Mouse (Mus musculus) C2C12 (cell line): ENCODE measurements around the gene Ccdc50. TPM values are rescaled to one million over a fixed set of nuclear protein-coding genes. Genes with fewer than 3 reads are reported as not detected.

Source experiments
- H3K27me3 ChIP-seq: one replicate; pipeline ENCODE4 v1.6.1; 2011; ENCODE audit not compliant: control insufficient read depth, insufficient read depth, insufficient read length
- H3K36me3 ChIP-seq: one replicate; pipeline ENCODE4 v1.6.1; 2011; ENCODE audit not compliant: control insufficient read depth, insufficient read depth
- H3K4me3 ChIP-seq: one replicate; pipeline ENCODE4 v1.5.1; 2011; ENCODE audit warnings: mild to moderate bottlenecking, control low read depth; ENCODE audit not compliant: poor library complexity, insufficient read depth, severe bottlenecking
- H3K79me2 ChIP-seq: one replicate; pipeline ENCODE4 v1.6.1; 2011; ENCODE audit not compliant: control insufficient read depth, insufficient read depth
- H3K79me3 ChIP-seq: one replicate; pipeline ENCODE4 v1.6.1; 2011; ENCODE audit warnings: low read depth, control low read depth
- H3ac ChIP-seq: one replicate; pipeline ENCODE3; 2011; ENCODE audit warnings: low read depth; ENCODE audit not compliant: control insufficient read depth, insufficient read length
- CEBPB ChIP-seq: IDR thresholded peaks from one replicate; pipeline ENCODE4 v1.6.1; 2011; ENCODE audit warnings: low read depth, mild to moderate bottlenecking, control low read depth, moderate library complexity
- CTCF ChIP-seq: IDR thresholded peaks from one replicate; pipeline ENCODE4 v1.5.1; 2011; ENCODE audit not compliant: control insufficient read depth, insufficient read depth, insufficient read length
- FOSL1 ChIP-seq: IDR thresholded peaks from one replicate; pipeline ENCODE4 v1.8.0; 2011; ENCODE audit warnings: mild to moderate bottlenecking, low read length; ENCODE audit not compliant: poor library complexity, insufficient read depth, severe bottlenecking
- MAX ChIP-seq: IDR thresholded peaks from one replicate; pipeline ENCODE4 v1.6.1; 2011; ENCODE audit warnings: mild to moderate bottlenecking, control low read depth
- MYOD1 ChIP-seq: IDR thresholded peaks from one replicate; pipeline ENCODE4 v1.6.1; 2011; ENCODE audit warnings: low read depth; ENCODE audit not compliant: control insufficient read depth, insufficient read length
- MYOG ChIP-seq: IDR thresholded peaks from one replicate; pipeline ENCODE4 v1.6.1; 2011; ENCODE audit not compliant: control insufficient read depth, insufficient read length; ENCODE audit errors: extremely low read depth
- USF1 ChIP-seq: IDR thresholded peaks from one replicate; pipeline ENCODE4 v1.6.1; 2011; ENCODE audit warnings: low read depth, mild to moderate bottlenecking, control low read depth, moderate library complexity
- polyA plus RNA-seq: library from polyadenylated mRNA; unstranded; fragments of >200 nt; fragmentation: generic; extraction: Trizol; gene quantifications from one replicate; pipeline ENCODE4 v1.2.1, GENCODE M21; 2012; ENCODE audit warnings: missing spikeins

The Ccdc50 gene
- polyA plus RNA-seq, 1 experiment = 9.9 TPM

DNA sequence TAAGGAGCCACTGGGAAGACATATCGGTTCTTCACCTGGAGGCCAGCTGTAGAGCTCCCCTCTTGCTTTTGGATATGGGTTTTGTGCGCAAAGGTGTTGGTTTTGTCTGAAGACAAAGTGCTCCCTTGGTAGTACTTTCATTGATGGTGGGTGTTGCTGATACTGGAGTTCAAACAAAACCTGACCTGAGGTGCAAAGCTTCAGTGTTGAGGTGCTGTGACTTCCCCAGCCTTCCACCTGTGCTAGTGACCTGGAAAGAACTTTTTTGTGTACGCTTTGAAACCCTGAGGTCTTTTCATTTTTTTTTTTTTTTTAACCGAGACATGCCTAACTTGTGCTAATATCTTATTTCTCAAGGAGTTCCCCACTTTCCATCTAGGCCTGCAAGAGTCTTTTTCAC is 1.6 kb downstream of the Ccdc50 start:
- H3K79me3 ChIP-seq = peaks cover 40% of the 10 kb centered on the region
- H3K79me2 ChIP-seq = peaks cover 62% of the 10 kb centered on the region
- H3K4me3 ChIP-seq = no peak overlapping the region
- no peaks in the 10 kb centered on the region for H3K27me3 ChIP-seq
- no peaks in the 10 kb centered on the region for H3K36me3 ChIP-seq
- TF ChIP-seq MYOD1 = no peak
- TF ChIP-seq MYOG = no peak
- no peak for TF ChIP-seq FOSL1
- no peak for TF ChIP-seq USF1
- no peak for TF ChIP-seq CEBPB
- no peak for TF ChIP-seq CTCF
- H3ac ChIP-seq = no peak overlapping the region

DNA sequence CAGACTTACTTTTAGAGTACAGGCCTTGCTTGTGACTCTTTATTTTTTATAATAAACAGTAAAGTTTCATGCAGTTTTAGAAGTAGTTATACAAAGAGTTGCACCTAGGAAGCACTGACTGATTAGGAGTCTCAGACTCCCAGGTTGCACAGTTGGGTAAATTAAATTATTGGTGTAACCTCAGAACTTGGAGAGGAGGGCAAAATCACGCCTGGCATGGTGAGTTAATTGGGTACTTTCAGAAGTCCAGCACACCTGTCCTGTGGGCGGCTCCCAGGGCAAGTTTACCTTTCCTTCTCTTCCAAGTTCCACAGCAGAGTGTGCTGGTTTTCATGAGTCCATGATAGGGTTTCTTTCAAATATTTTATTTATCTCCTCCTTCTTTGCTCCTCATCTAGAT is 3.2 kb downstream of the Ccdc50 start:
- no peak for TF ChIP-seq CTCF
- no peak for TF ChIP-seq MYOG
- no peak for TF ChIP-seq MYOD1
- TF ChIP-seq CEBPB = no peak
- Histone ChIP-seq H3K27me3 (no peaks in the 10 kb centered on the region), H3K4me3 (no peak overlapping the region), H3K79me3 (peaks cover 54% of the 10 kb centered on the region), H3K79me2 (peaks cover 78% of the 10 kb centered on the region), H3K36me3 (no peaks in the 10 kb centered on the region), H3ac (no peak overlapping the region)

DNA sequence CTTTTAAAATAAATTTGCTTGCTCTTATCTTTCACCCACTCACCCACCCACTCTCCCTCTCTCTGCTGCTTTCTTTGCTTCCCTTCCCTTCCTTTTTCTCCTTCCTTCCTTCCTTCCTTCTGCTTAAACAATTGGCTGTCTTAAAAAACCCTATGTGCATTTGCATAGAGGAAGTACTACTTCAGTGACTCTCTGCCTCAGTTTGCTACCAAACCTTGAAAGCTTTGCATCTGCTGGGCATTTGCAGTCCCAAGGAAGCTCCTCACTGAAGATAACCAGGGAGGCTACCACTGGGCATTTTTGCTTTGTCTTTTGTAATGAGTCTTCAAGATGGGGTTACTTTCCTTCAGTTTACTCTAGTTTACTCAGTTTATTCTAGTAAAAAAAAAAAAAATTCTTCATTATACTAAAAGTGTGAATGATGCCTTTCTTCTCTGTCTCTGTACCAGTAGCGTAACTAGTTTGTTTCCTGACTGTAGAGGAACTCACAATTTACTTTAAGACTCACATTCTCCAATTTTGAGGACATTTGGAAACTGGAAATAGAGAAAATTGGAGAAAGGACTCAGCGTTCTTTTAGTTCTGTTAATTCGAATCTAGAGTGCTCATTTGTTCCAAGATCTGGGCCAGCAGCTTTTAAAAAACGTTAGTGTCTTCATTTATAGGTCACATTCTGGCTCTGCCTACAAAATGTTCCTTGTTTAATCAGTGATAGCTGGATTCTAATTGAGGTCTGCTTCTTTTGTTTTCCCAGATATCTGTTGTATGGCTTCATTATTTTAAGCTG is 6.8 kb downstream of the Ccdc50 start:
- H3K27me3 ChIP-seq = no peaks in the 10 kb centered on the region
- H3K79me2 ChIP-seq = peaks cover 98% of the 10 kb centered on the region
- no peak overlapping the region for H3K4me3 ChIP-seq
- peaks cover 68% of the 10 kb centered on the region for H3K79me3 ChIP-seq
- no peak overlapping the region for H3ac ChIP-seq
- TF ChIP-seq MYOG = no peak
- TF ChIP-seq CEBPB = no peak
- TF ChIP-seq MYOD1 = no peak
- no peak for TF ChIP-seq USF1
- no peak for TF ChIP-seq CTCF
- TF ChIP-seq FOSL1 = no peak
- no peak for TF ChIP-seq MAX
- H3K36me3 ChIP-seq = peaks cover 4% of the 10 kb centered on the region

DNA sequence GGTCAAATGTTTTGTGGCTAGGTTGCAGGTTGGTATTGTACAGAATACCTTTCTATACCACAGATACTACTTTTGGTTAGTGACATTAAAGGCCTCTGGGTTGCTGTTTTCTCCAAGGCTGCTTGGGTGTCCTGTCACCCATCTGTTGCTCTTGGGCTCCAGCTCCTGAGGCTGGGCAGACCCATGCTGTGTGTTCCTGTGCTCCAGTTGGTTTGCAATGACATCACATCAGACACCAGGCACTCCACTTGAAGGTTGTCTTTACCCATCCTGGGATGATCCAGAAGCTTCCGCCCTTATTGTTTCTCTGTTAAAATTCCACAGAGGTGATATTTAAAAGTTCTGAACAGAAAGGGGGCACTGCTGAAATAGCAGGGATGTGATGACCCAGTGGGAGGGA is 8.3 kb downstream of the Ccdc50 start:
- Histone ChIP-seq H3K4me3 (no peak overlapping the region), H3ac (no peak overlapping the region), H3K79me3 (peaks cover 70% of the 10 kb centered on the region), H3K27me3 (no peaks in the 10 kb centered on the region), H3K79me2 (peaks cover 98% of the 10 kb centered on the region), H3K36me3 (peaks cover 4% of the 10 kb centered on the region)
- TF ChIP-seq USF1 = no peak
- no peak for TF ChIP-seq MYOD1
- no peak for TF ChIP-seq CTCF
- no peak for TF ChIP-seq CEBPB
- no peak for TF ChIP-seq FOSL1
- TF ChIP-seq MYOG = no peak
- no peak for TF ChIP-seq MAX

DNA sequence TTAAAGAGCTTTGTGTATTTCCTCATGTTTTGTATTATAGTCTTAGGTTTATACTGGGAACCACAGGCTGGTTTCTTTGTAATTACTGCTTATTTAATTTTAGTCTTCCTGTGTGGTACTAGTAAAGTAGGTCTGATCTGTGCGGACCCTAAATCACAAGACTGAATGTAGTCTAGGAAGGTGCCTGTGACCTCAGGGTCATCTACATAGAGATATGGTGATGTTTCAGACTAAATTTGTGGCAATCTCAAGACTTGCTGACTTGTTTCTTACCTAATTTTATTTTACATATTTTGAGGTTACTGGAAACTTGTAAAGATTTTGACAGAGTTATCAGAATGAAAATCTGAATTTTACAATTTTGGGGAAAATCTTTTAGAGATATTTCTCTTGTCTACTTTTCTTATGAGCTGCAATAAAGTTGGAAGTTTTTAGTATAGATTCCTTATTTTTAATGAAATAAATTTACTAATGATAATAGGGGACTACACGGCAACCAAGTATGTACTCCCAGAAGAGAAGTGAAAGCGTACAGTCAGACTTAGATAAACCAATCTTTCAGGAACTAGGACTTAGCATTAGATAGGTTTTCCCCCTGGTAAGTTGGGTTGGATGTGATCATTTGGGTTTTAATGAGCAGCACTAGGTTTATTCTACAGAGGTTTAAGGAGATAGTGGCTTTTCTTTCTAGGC is 10.5 kb downstream of the Ccdc50 start:
- Histone ChIP-seq H3K4me3 (no peak overlapping the region), H3K36me3 (peaks cover 4% of the 10 kb centered on the region), H3K79me3 (peaks cover 68% of the 10 kb centered on the region), H3K79me2 (peaks cover 100% of the 10 kb centered on the region), H3K27me3 (no peaks in the 10 kb centered on the region), H3ac (no peak overlapping the region)
- TF ChIP-seq CTCF = no peak
- TF ChIP-seq MAX = no peak
- TF ChIP-seq MYOD1 = no peak
- TF ChIP-seq CEBPB = no peak
- TF ChIP-seq MYOG = no peak
- TF ChIP-seq FOSL1 = no peak
- no peak for TF ChIP-seq USF1
